Mouse (Mus musculus): ENCODE data around the gene Stip1. TPM values are rescaled to one million over a fixed set of nuclear protein-coding genes. Genes with fewer than 3 reads are reported as not detected.

Stip1 gene
- total and polyA plus RNA-seq, 3 experiments, result 284 to 430 (median 370) TPM

GRCm38 (mm10) chr19:7068661-7069531 is 29.1 kb upstream of the Stip1 start:
- H3K36me3 ChIP-seq (ENCODE audit: control insufficient read depth in 1 of 2, insufficient read depth in 2 of 2, low read length in 2 of 2), result peaks cover 0 to 5% of the 10 kb centered on the region in 2 experiments; a peak in 1 of 4 replicates
- no peak overlapping the region for H3K4me3 ChIP-seq (ENCODE audit: control insufficient read depth in 1 of 2, insufficient read depth in 1 of 2, low read depth in 2 of 2, low read length in 2 of 2)
- H3K9me3 ChIP-seq (replicated peaks; ENCODE audit: insufficient read depth, low read length), result no peaks in the 10 kb centered on the region
- H3K9ac ChIP-seq (ENCODE audit: control insufficient read depth, low read depth, low read length, poor library complexity, severe bottlenecking), result no peak overlapping the region
- no peaks in the 10 kb centered on the region for H3K27me3 ChIP-seq (ENCODE audit: control insufficient read depth in 1 of 2, insufficient read depth in 2 of 2, low read length in 2 of 2)
- H3K27ac ChIP-seq (ENCODE audit: control insufficient read depth, low read depth, low read length), result no peak overlapping the region
- no peaks in the 10 kb centered on the region for H3K79me2 ChIP-seq (ENCODE audit: control insufficient read depth, insufficient read depth, low read length, poor library complexity)
- DNase-seq (ENCODE audit: low read depth, low spot score), result no peak
- TF ChIP-seq USF2 (IDR thresholded peaks at IDR 0.05; ENCODE audit: borderline replicate concordance in 1 of 2, insufficient read depth in 1 of 2, low read depth in 1 of 2, low read length in 2 of 2), result no peak
- no peak for TF ChIP-seq MAX (IDR thresholded peaks at IDR 0.05; ENCODE audit: low read length)
- no peak for TF ChIP-seq POLR2A (IDR thresholded peaks at IDR 0.05; ENCODE audit: control insufficient read depth in 1 of 2, insufficient read depth in 1 of 2, low read depth in 1 of 2, low read length in 2 of 2, poor library complexity in 1 of 2)
- no peak for TF ChIP-seq ELF1 (IDR thresholded peaks at IDR 0.05; ENCODE audit: low read depth, low read length)
- TF ChIP-seq MEF2A (IDR thresholded peaks at IDR 0.05; ENCODE audit: extremely low read depth, insufficient replicate concordance, low read depth, low read length, poor library complexity, severe bottlenecking), result no peak
- no peak for TF ChIP-seq RCOR1 (IDR thresholded peaks at IDR 0.05; ENCODE audit: low read depth, low read length)
- no peak for TF ChIP-seq TAL1 (IDR thresholded peaks at IDR 0.05; ENCODE audit: low read length)
- no peak for TF ChIP-seq MAFK (IDR thresholded peaks at IDR 0.05; ENCODE audit: borderline replicate concordance, low read depth, low read length)
- no peak for TF ChIP-seq EP300 (IDR thresholded peaks at IDR 0.05; ENCODE audit: low read depth in 1 of 2, low read length in 2 of 2)
- no peak for TF ChIP-seq POLR2AphosphoS2 (IDR thresholded peaks at IDR 0.05; ENCODE audit: low read length)
- no peak for TF ChIP-seq MXI1 (IDR thresholded peaks at IDR 0.05; ENCODE audit: low read depth, low read length)
- no peak for TF ChIP-seq ZNF384 (IDR thresholded peaks at IDR 0.05; ENCODE audit: low read depth, low read length)
- TF ChIP-seq NRF1 (IDR thresholded peaks at IDR 0.05; ENCODE audit: insufficient read depth, low read depth, low read length, poor library complexity, severe bottlenecking), result no peak
- no peak for TF ChIP-seq TCF12 (IDR thresholded peaks at IDR 0.05; ENCODE audit: low read depth, low read length)
- no peak for TF ChIP-seq BHLHE40 (IDR thresholded peaks at IDR 0.05; ENCODE audit: borderline replicate concordance, low read depth, low read length)
- no peak for TF ChIP-seq ZC3H11A (IDR thresholded peaks at IDR 0.05; ENCODE audit: low read depth, low read length)
- TF ChIP-seq HCFC1 (IDR thresholded peaks at IDR 0.05; ENCODE audit: low read depth, low read length), result no peak
- TF ChIP-seq SIN3A (IDR thresholded peaks at IDR 0.05; ENCODE audit: low read length), result no peak
- TF ChIP-seq ETS1 (IDR thresholded peaks at IDR 0.05; ENCODE audit: low read depth, low read length), result no peak
- no peak for TF ChIP-seq GATA1 (IDR thresholded peaks at IDR 0.05; ENCODE audit: low read depth, low read length)
- peaks cover 4 to 27% of the 10 kb centered on the region in 2 experiments; a peak in 3 of 4 replicates for H3K4me1 ChIP-seq (ENCODE audit: control insufficient read depth in 1 of 2, insufficient read depth in 2 of 2, low read length in 2 of 2)
